Comparison of ENCODE assay signal across 21 mouse cellular contexts in the genomic region with DNA sequence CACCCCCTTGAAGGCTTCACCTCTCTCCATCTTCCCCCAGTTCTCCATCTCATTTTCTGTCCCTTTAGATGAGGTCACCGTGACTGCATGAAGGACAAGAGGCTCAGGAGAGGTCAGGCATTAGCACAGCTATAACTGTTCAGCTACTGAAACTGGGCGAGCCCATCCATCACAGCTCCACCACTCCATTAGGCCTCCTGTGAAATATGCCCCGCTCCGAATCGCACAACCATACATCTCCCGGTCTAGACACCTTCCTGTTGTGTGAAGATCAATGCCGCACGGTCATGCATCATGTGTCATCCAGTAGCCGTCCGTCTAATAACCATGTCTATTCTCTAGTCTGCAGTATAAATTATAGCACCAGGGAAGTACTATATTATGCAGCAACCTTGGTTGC.
DNase-seq lines count a peak whose midpoint lies in the region; ATAC-seq lines count a peak whose summit lies in the region.
"Had no signal": no experiment of that assay in that cellular context is flagged by ENCODE, and none has a peak within 500 bp of the region (broad histone marks: within the 10 kb centered on the region; RNA-seq: fewer than 3 reads in every experiment).

No protein-coding gene starts in this region.

- 76% methylated on average over 10 of the region's 10 CpGs for WGBS in liver, embryonic 11.5 days
- 46% methylated on average over 10 of the region's 10 CpGs for WGBS in hindbrain, embryonic 14.5 days
- WGBS in neural tube, embryonic 11.5 days, result 30% methylated on average over 10 of the region's 10 CpGs

- H3K27me3 ChIP-seq in liver, embryonic 11.5 days (replicated peaks; ENCODE audit: control insufficient read depth, insufficient read depth, low read length), result no peaks in the 10 kb centered on the region
- H3K27me3 ChIP-seq in hindbrain, embryonic 14.5 days (ENCODE audit: control insufficient read depth, insufficient read depth, low read length), result no peaks in the 10 kb centered on the region
- no peaks in the 10 kb centered on the region for H3K27me3 ChIP-seq in neural tube, embryonic 11.5 days (ENCODE audit: control insufficient read depth, insufficient read depth, low read length)
- H3K27me3 ChIP-seq: CH12.LX; embryonic facial prominence, embryonic 12.5 days; forebrain, embryonic 15.5 days; liver, embryonic 12.5 days had no signal

- H3K4me2 ChIP-seq in liver, embryonic 11.5 days, result no peak overlapping the region
- no peak overlapping the region for H3K4me2 ChIP-seq in hindbrain, embryonic 14.5 days (replicated peaks)
- H3K4me2 ChIP-seq in neural tube, embryonic 11.5 days (ENCODE audit: low read depth), result no peak overlapping the region
- H3K4me2 ChIP-seq: embryonic facial prominence, embryonic 12.5 days; forebrain, embryonic 15.5 days; liver, embryonic 12.5 days had no signal

- no peak overlapping the region for H3K4me3 ChIP-seq in liver, embryonic 11.5 days (ENCODE audit: low read depth, low read length)
- no peak overlapping the region for H3K4me3 ChIP-seq in hindbrain, embryonic 14.5 days (replicated peaks; ENCODE audit: low read length)
- H3K4me3 ChIP-seq in neural tube, embryonic 11.5 days (ENCODE audit: low read depth, low read length), result no peak overlapping the region
- H3K4me3 ChIP-seq: embryonic facial prominence, embryonic 12.5 days; erythroblast, embryonic 14.5 days; forebrain, embryonic 15.5 days; liver, embryonic 12.5 days had no signal

- no peak overlapping the region for H3K27ac ChIP-seq in liver, embryonic 11.5 days (ENCODE audit: low read depth, low read length)
- peak overlapping the region; percentile 55; the same call in 1 of the 2 replicates for H3K27ac ChIP-seq in hindbrain, embryonic 14.5 days
- peak overlapping the region; percentile 75 for H3K27ac ChIP-seq in neural tube, embryonic 11.5 days (ENCODE audit: low read depth, low read length)
- H3K27ac ChIP-seq: embryonic facial prominence, embryonic 12.5 days; forebrain, embryonic 15.5 days; kidney, postnatal 0 days; liver, embryonic 12.5 days had no signal

- ATAC-seq in liver, embryonic 11.5 days (replicated peaks; ENCODE audit: low FRiP score), result no peak
- ATAC-seq in hindbrain, embryonic 14.5 days (ENCODE audit: low FRiP score), result peak; percentile 40; the same call in 1 of the 2 replicates
- ATAC-seq in neural tube, embryonic 11.5 days (ENCODE audit: insufficient read depth, low FRiP score, low TSS enrichment), result peak; percentile 96
- ATAC-seq: forebrain, embryonic 15.5 days; liver, embryonic 12.5 days had no signal

- no peaks in the 10 kb centered on the region for H3K4me1 ChIP-seq in liver, embryonic 11.5 days (replicated peaks; ENCODE audit: control insufficient read depth, insufficient read depth, low read length)
- no peaks in the 10 kb centered on the region; the same call in 1 of the 2 replicates for H3K4me1 ChIP-seq in hindbrain, embryonic 14.5 days (replicated peaks; ENCODE audit: control insufficient read depth, insufficient read depth, low read length)
- H3K4me1 ChIP-seq in neural tube, embryonic 11.5 days (ENCODE audit: control insufficient read depth, insufficient read depth, low read length), result peaks cover 4% of the 10 kb centered on the region; the same call in 1 of the 2 replicates
- H3K4me1 ChIP-seq: embryonic facial prominence, embryonic 12.5 days; forebrain, embryonic 15.5 days; liver, embryonic 12.5 days had no signal

- no peak overlapping the region for H3K9ac ChIP-seq in liver, embryonic 11.5 days (ENCODE audit: low read depth, low read length)
- no peak overlapping the region for H3K9ac ChIP-seq in hindbrain, embryonic 14.5 days
- H3K9ac ChIP-seq in neural tube, embryonic 11.5 days (ENCODE audit: low read length), result no peak overlapping the region
- H3K9ac ChIP-seq: embryonic facial prominence, embryonic 12.5 days; forebrain, embryonic 15.5 days; liver, embryonic 12.5 days had no signal

- peak; percentile 16 for DNase-seq in liver, embryonic 11.5 days (ENCODE audit: low spot score)
- no peak for DNase-seq in liver
- no peak for DNase-seq in hindbrain, embryonic 14.5 days (ENCODE audit: low spot score)
- DNase-seq in neural tube, embryonic 11.5 days (ENCODE audit: low spot score), result peak; percentile 73
- DNase-seq in frontal cortex, postnatal 36 days (ENCODE audit: low spot score in 2 of 2), result no peak
- no peak for DNase-seq in kidney, postnatal 10 days
- DNase-seq in right cerebral cortex, postnatal 4 days, result no peak
- DNase-seq: adrenal gland, postnatal 36 days; cerebellum, adult 18-20 months; cerebellum, postnatal 25 days; gastrocnemius, postnatal 36 days; kidney, adult 11 months; left cerebral cortex, postnatal 4 days; lung, adult 2 months; thymus, postnatal 36 days had no signal

- no peaks in the 10 kb centered on the region for H3K9me3 ChIP-seq in liver, embryonic 11.5 days (ENCODE audit: control insufficient read depth, low read length)
- H3K9me3 ChIP-seq in hindbrain, embryonic 14.5 days (ENCODE audit: control insufficient read depth, low read length), result no peaks in the 10 kb centered on the region
- H3K9me3 ChIP-seq in neural tube, embryonic 11.5 days (ENCODE audit: control insufficient read depth, low read length), result no peaks in the 10 kb centered on the region
- H3K9me3 ChIP-seq: embryonic facial prominence, embryonic 12.5 days; forebrain, embryonic 15.5 days; liver, embryonic 12.5 days had no signal

- no peaks in the 10 kb centered on the region for H3K36me3 ChIP-seq in liver, embryonic 11.5 days (ENCODE audit: control insufficient read depth, insufficient read depth, low read length)
- H3K36me3 ChIP-seq in hindbrain, embryonic 14.5 days (replicated peaks; ENCODE audit: control insufficient read depth, insufficient read depth), result no peaks in the 10 kb centered on the region
- no peaks in the 10 kb centered on the region for H3K36me3 ChIP-seq in neural tube, embryonic 11.5 days (ENCODE audit: control insufficient read depth, insufficient read depth, low read length)
- H3K36me3 ChIP-seq: embryonic facial prominence, embryonic 12.5 days; forebrain, embryonic 15.5 days; liver, embryonic 12.5 days had no signal

Comparison
In these comparisons a context has a peak if more than half of its experiments do, and no peak if none do; other contexts are left out.
1. DNase-seq: peak in liver, embryonic 11.5 days (single experiment) and neural tube, embryonic 11.5 days (single experiment); none in liver (single experiment), hindbrain, embryonic 14.5 days (single experiment), frontal cortex, postnatal 36 days (0 of 2), kidney, postnatal 10 days (single experiment) and right cerebral cortex, postnatal 4 days (single experiment).